Mouse (Mus musculus): ENCODE measurements at regions not wholly inside any gene's neighbourhood (a gene's known extent, or its start where the extent isn't known, plus 50 kb on each side); places are given as distances from the start of the nearest gene placed in this dataset.

GRCm38 (mm10) chr10:96686659-96687440 is 70.0 kb downstream of the Btg1 start:
- no peak for TF ChIP-seq CTCF (IDR thresholded peaks at IDR 0.05; ENCODE audit: extremely low read depth, insufficient read depth, insufficient read length, insufficient replicate concordance)
- TF ChIP-seq POLR2A (IDR thresholded peaks at IDR 0.05; ENCODE audit: low read depth, low read length): no peak
